Mouse (Mus musculus) bone marrow macrophage, adult 2 months (primary cell): ENCODE data around the gene Ralb.

Experiments used
- CTCF ChIP-seq: IDR thresholded peaks from 2 replicates; pipeline ENCODE4 v1.5.1; 2012; ENCODE audit warnings: low read depth, mild to moderate bottlenecking, low read length, moderate library complexity
- POLR2A ChIP-seq: IDR thresholded peaks from 2 replicates; pipeline ENCODE4 v1.6.1; 2012; ENCODE audit warnings: mild to moderate bottlenecking, low read depth, low read length, borderline replicate concordance

- no peak for TF ChIP-seq POLR2A
- no peak for TF ChIP-seq CTCF
These were observed 18.8 kb upstream of the Ralb start for GRCm38 (mm10) chr1:119523369-119523768.
